Mouse (Mus musculus) kidney, embryonic 16.5 days (tissue): Measurements from ENCODE around the gene Sostdc1. TPM values are rescaled to one million over a fixed set of nuclear protein-coding genes. Genes with fewer than 3 reads are reported as not detected.

Experiments used
- ATAC-seq: fragments of 200-750 bp; cut with Nextera tagmentation; 2 replicates; pipeline ENCODE4 v1.8.0; 2017; ENCODE audit warnings: moderate TSS enrichment; ENCODE audit not compliant: low FRiP score, low TSS enrichment
- H3K27ac ChIP-seq: fragments of 300-500 bp; sonication (generic); 2 replicates; pipeline ENCODE4 v1.5.1; 2014; ENCODE audit warnings: low read length
- H3K27me3 ChIP-seq: fragments of 300-500 bp; sonication (generic); 2 replicates; pipeline ENCODE4 v1.6.1; 2014; ENCODE audit warnings: low read length, control low read depth, mixed read lengths; ENCODE audit not compliant: insufficient read depth
- H3K36me3 ChIP-seq: fragments of 300-500 bp; sonication (generic); 2 replicates; pipeline ENCODE4 v1.6.1; 2014; ENCODE audit warnings: low read length, control low read depth, mixed read lengths; ENCODE audit not compliant: insufficient read depth
- H3K4me1 ChIP-seq: fragments of 300-500 bp; sonication (generic); 2 replicates; pipeline ENCODE4 v1.6.1; 2014; ENCODE audit warnings: low read length, control low read depth, mixed read lengths; ENCODE audit not compliant: insufficient read depth
- H3K4me2 ChIP-seq: fragments of 300-500 bp; sonication (generic); replicated peaks from 2 replicates; pipeline ENCODE4 v1.6.1; 2014; ENCODE audit warnings: low read depth, low read length
- H3K4me3 ChIP-seq: fragments of 300-500 bp; sonication (generic); 2 replicates; pipeline ENCODE4 v1.5.1; 2014; ENCODE audit warnings: mild to moderate bottlenecking, low read length
- H3K9ac ChIP-seq: fragments of 300-500 bp; sonication (generic); replicated peaks from 2 replicates; pipeline ENCODE4 v1.6.1; 2014; ENCODE audit warnings: low read length
- H3K9me3 ChIP-seq: fragments of 300-500 bp; sonication (generic); 2 replicates; pipeline ENCODE4 v1.6.1; 2016; ENCODE audit warnings: low read length, control low read depth
- WGBS: fragments of 180-500 bp; shearing (Covaris S2); extraction: QIAGEN DNeasy Blood & Tissue Kit; methylation state at CpG from one replicate; pipeline ENCODE4 v1.1.7; 2014; 5-methylcytosine and 5-hydroxymethylcytosine counted together
- polyA plus RNA-seq: library from polyadenylated mRNA; unstranded; fragments of >200 nt; fragmentation: Nextera tagmentation; extraction: Ambion mirVana; gene quantifications from 2 replicates; pipeline ENCODE4 v1.2.1, GENCODE M21; 2015

Sostdc1 gene
- polyA plus RNA-seq, 1 experiment from 2014 or later, result 163 TPM

DNA sequence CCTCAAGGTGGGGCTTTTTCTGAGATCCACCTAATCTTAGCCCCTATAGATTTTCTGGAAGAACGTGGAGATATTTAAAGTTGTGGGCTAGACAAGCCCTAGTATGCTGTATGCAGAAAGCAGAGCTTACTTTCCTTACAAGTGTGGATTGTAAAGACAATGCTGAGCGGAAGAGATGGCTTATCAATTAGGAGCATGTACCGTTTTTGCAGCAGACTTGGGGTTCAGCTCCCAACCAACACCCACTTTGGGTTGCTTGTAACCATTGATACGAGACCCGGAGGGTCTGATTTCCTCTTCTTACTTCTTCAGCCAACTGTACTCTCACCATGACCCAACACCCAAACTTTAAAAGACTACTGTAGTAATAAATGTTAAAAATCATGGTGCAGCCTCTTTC lies 46.8 kb downstream of the Sostdc1 start:
- Histone ChIP-seq H3K9ac (no peak overlapping the region), H3K9me3 (no peaks in the 10 kb centered on the region), H3K27ac (no peak overlapping the region), H3K4me2 (no peak overlapping the region), H3K27me3 (no peaks in the 10 kb centered on the region), H3K4me1 (no peaks in the 10 kb centered on the region), H3K36me3 (no peaks in the 10 kb centered on the region), H3K4me3 (no peak overlapping the region)
- WGBS, result 93% methylated on average over 5 of the region's 5 CpGs
- no peak for ATAC-seq

DNA sequence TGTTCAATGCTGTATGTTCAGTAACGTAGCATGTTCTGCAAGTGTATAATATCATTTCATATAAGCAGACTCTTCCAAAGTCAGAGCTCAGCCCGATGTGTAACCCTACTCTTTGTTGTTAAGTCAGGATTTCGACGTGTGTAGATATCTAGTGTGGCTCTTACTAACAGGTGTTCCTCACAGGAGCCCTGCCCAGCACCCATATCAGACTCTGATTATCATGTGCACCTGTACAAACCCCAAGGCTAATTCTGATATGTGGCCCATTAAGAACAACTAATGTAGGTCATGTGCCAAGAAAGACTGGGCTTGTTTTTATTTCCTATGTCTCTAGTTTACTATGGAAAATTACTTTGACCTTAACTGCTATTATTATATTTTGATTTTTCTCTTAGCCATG lies 50.1 kb downstream of the Sostdc1 start:
- no peak overlapping the region for H3K9ac ChIP-seq
- H3K27me3 ChIP-seq, result no peaks in the 10 kb centered on the region
- ATAC-seq, result no peak
- WGBS, result 85% methylated on average over 4 of the region's 4 CpGs
- no peak overlapping the region for H3K4me2 ChIP-seq
- H3K4me3 ChIP-seq, result no peak overlapping the region
- H3K4me1 ChIP-seq, result no peaks in the 10 kb centered on the region
- H3K27ac ChIP-seq, result no peak overlapping the region
- no peaks in the 10 kb centered on the region for H3K36me3 ChIP-seq
- H3K9me3 ChIP-seq, result no peaks in the 10 kb centered on the region

Other genes with a start within 250 kb of the Sostdc1 start
- gene Ankmy2, start 157.0 kb upstream of the Sostdc1 start, polyA plus RNA-seq, result 37.4 and 41.6 TPM in 2 replicates
- gene Bzw2, start 156.1 kb upstream of the Sostdc1 start, polyA plus RNA-seq, result 198 and 218 TPM in 2 replicates
- gene Lrrc72, start 60.7 kb upstream of the Sostdc1 start, polyA plus RNA-seq, result not detected in 2 replicates
- 17.2 and 17.4 TPM in 2 replicates for gene Ispd, start 67.3 kb downstream of the Sostdc1 start, polyA plus RNA-seq
- 2.1 and 2.2 TPM in 2 replicates for gene D630036H23Rik, start 68.0 kb downstream of the Sostdc1 start, polyA plus RNA-seq